In genomic region chr13:58176105-58176504, GRCm38 (mm10) we compare ENCODE assay signal across 23 mouse cellular contexts. TPM values are rescaled to one million over a fixed set of nuclear protein-coding genes. Genes with fewer than 3 reads are reported as not detected.
A peak's percentile ranks its signal among the peaks of the same experiment; 100 is the strongest.
DNase-seq lines count a peak whose midpoint lies in the region; ATAC-seq and TF ChIP-seq lines count a peak whose summit lies in the region.
"Had no signal": no experiment of that assay in that cellular context is flagged by ENCODE, and none has a peak within 500 bp of the region (broad histone marks: within the 10 kb centered on the region; RNA-seq: fewer than 3 reads in every experiment).

No protein-coding gene starts in this region.

- TF ChIP-seq POLR2A in kidney, adult 2 months (IDR thresholded peaks at IDR 0.05; ENCODE audit: low read depth, low read length): no peak
- no peak for TF ChIP-seq POLR2A in small intestine, adult 2 months (IDR thresholded peaks at IDR 0.05; ENCODE audit: low read depth, low read length)

- intact Hi-C loops in heart, postnatal 25 days (cut with DNase I): no loop called here

- H3K9ac ChIP-seq in midbrain, embryonic 11.5 days (ENCODE audit: low read length): no peak overlapping the region
- H3K9ac ChIP-seq: forebrain, postnatal 0 days; hindbrain, embryonic 13.5 days had no signal

- no peak overlapping the region for H3K4me2 ChIP-seq in midbrain, embryonic 11.5 days
- H3K4me2 ChIP-seq: heart, embryonic 11.5 days; hindbrain, embryonic 13.5 days had no signal

- H3K4me3 ChIP-seq in kidney, adult 2 months (ENCODE audit: insufficient read depth, low read depth, low read length): no peak overlapping the region
- no peak overlapping the region for H3K4me3 ChIP-seq in midbrain, embryonic 11.5 days (ENCODE audit: low read depth, low read length)
- no peak overlapping the region for H3K4me3 ChIP-seq in midbrain, embryonic 10.5 days
- no peak overlapping the region for H3K4me3 ChIP-seq in small intestine, adult 2 months (ENCODE audit: low read depth, low read length)
- H3K4me3 ChIP-seq: forebrain, embryonic 10.5 days; gastrocnemius, adult 2 months; hindbrain, embryonic 10.5 days; hindbrain, embryonic 13.5 days had no signal

- ATAC-seq in midbrain, embryonic 11.5 days (ENCODE audit: low FRiP score): no peak
- ATAC-seq: forebrain, embryonic 14.5 days; forebrain, postnatal 0 days had no signal

- no peaks in the 10 kb centered on the region for H3K9me3 ChIP-seq in midbrain, embryonic 11.5 days (ENCODE audit: control insufficient read depth, low read length)
- H3K9me3 ChIP-seq in midbrain, embryonic 10.5 days (replicated peaks): no peaks in the 10 kb centered on the region
- H3K9me3 ChIP-seq: forebrain, embryonic 10.5 days; hindbrain, embryonic 10.5 days; hindbrain, embryonic 13.5 days had no signal

- TF ChIP-seq CTCF in kidney, adult 2 months (conservative IDR thresholded peaks at IDR 0.05; ENCODE audit: insufficient read depth, insufficient read length, low read depth, low read length): no peak
- TF ChIP-seq CTCF in small intestine, adult 2 months (IDR thresholded peaks at IDR 0.05; ENCODE audit: extremely low read depth, insufficient read length, insufficient replicate concordance, low read depth, low read length): no peak

- H3K36me3 ChIP-seq in kidney, adult 2 months (ENCODE audit: control insufficient read depth, insufficient read depth, low read length): peaks cover 3% of the 10 kb centered on the region
- H3K36me3 ChIP-seq in midbrain, embryonic 11.5 days (ENCODE audit: control insufficient read depth, insufficient read depth, low read length): peaks cover 5% of the 10 kb centered on the region; the same call in 1 of the 2 replicates
- peaks cover 89% of the 10 kb centered on the region for H3K36me3 ChIP-seq in midbrain, embryonic 10.5 days
- H3K36me3 ChIP-seq in small intestine, adult 2 months (ENCODE audit: control insufficient read depth, insufficient read depth, low read length): peaks cover 42% of the 10 kb centered on the region

- no peaks in the 10 kb centered on the region for H3K27me3 ChIP-seq in kidney, adult 2 months (replicated peaks; ENCODE audit: control insufficient read depth, insufficient read depth, low read length)
- no peaks in the 10 kb centered on the region for H3K27me3 ChIP-seq in midbrain, embryonic 11.5 days (ENCODE audit: control insufficient read depth, insufficient read depth, low read length)
- H3K27me3 ChIP-seq in midbrain, embryonic 10.5 days (ENCODE audit: low read depth, poor library complexity, severe bottlenecking): no peaks in the 10 kb centered on the region
- no peaks in the 10 kb centered on the region for H3K27me3 ChIP-seq in small intestine, adult 2 months (ENCODE audit: control insufficient read depth, insufficient read depth, low read length)
- H3K27me3 ChIP-seq: hindbrain, embryonic 13.5 days had no signal

- H3K27ac ChIP-seq in kidney, adult 2 months (ENCODE audit: insufficient read depth, low read depth, low read length): no peak overlapping the region
- no peak overlapping the region for H3K27ac ChIP-seq in midbrain, embryonic 11.5 days (ENCODE audit: low read depth, low read length)
- H3K27ac ChIP-seq in midbrain, embryonic 10.5 days (replicated peaks): no peak overlapping the region
- H3K27ac ChIP-seq in small intestine, adult 2 months (ENCODE audit: insufficient read depth, low read depth, low read length): 0 out of 2 replicates have a peak overlapping the region, but pooled peaks have one; percentile 32
- H3K27ac ChIP-seq: forebrain, embryonic 10.5 days; gastrocnemius, adult 2 months; hindbrain, embryonic 10.5 days; hindbrain, embryonic 13.5 days had no signal

- H3K4me1 ChIP-seq in kidney, adult 2 months (ENCODE audit: control insufficient read depth, insufficient read depth, low read length): no peaks in the 10 kb centered on the region; the same call in 1 of the 2 replicates
- no peaks in the 10 kb centered on the region for H3K4me1 ChIP-seq in midbrain, embryonic 11.5 days (ENCODE audit: control insufficient read depth, insufficient read depth, low read length)
- no peaks in the 10 kb centered on the region for H3K4me1 ChIP-seq in midbrain, embryonic 10.5 days
- H3K4me1 ChIP-seq in small intestine, adult 2 months (ENCODE audit: control insufficient read depth, insufficient read depth, insufficient read length, low read length): no peaks in the 10 kb centered on the region
- H3K4me1 ChIP-seq: forebrain, embryonic 10.5 days; hindbrain, embryonic 10.5 days; hindbrain, embryonic 13.5 days had no signal

- 65% methylated on average over 3 of the region's 3 CpGs for WGBS in kidney, adult 2 months
- 95% methylated on average over 3 of the region's 3 CpGs for WGBS in midbrain, embryonic 11.5 days
- 94% methylated on average over 3 of the region's 3 CpGs for WGBS in midbrain, embryonic 10.5 days
- WGBS in small intestine, adult 2 months: 34% methylated on average over 3 of the region's 3 CpGs

- DNase-seq in kidney, adult 2 months: peak; percentile 44
- no peak for DNase-seq in kidney, adult 11 months
- peak; percentile 31 for DNase-seq in midbrain, embryonic 11.5 days (ENCODE audit: low spot score, missing footprints)
- no peak for DNase-seq in midbrain, embryonic 10.5 days (ENCODE audit: low spot score)
- peak; percentile 29 for DNase-seq in yolk sac, embryonic 10.5 days (ENCODE audit: low spot score)
- DNase-seq in heart, postnatal 25 days (ENCODE audit: low spot score): no peak
- no peak for DNase-seq in urinary bladder, postnatal 14 days (ENCODE audit: low spot score)
- DNase-seq: adrenal gland, postnatal 10 days; adrenal gland, postnatal 36 days; cerebellum, adult 18-20 months; cerebellum, adult 9-10 months; cerebellum, postnatal 14 days; forebrain, postnatal 0 days; gastrocnemius, adult 2 months; gastrocnemius, postnatal 14 days; heart, adult 11 months; heart, postnatal 36 days had no signal

RNA-seq across cellular contexts. Expression of gene Idnk, which starts 18.7 kb away (rescaled TPM):
- 21.0 and 27.4 TPM in 2 replicates for polyA plus RNA-seq in kidney, adult 2 months (2012; rRNA removed)
- 59.1 and 63.1 TPM in 2 replicates for polyA plus RNA-seq in midbrain, embryonic 11.5 days (2014; fragmentation: Nextera tagmentation; extraction: Ambion mirVana)
- 56.1 and 62.9 TPM in 2 replicates for polyA plus RNA-seq in midbrain, embryonic 10.5 days (2016; fragmentation: Nextera tagmentation; extraction: Ambion mirVana)
- 7.9 and 18.1 TPM in 2 replicates for polyA plus RNA-seq in small intestine, adult 2 months (2012; rRNA removed)
- 10 to 100 TPM; 23.2 to 24.3 TPM for total RNA-seq in heart, postnatal 25 days (2021)

RNA-seq across cellular contexts. Expression of gene Ubqln1, which starts 39.3 kb away (rescaled TPM):
- 111 and 134 TPM in 2 replicates for polyA plus RNA-seq in kidney, adult 2 months (2012; rRNA removed)
- polyA plus RNA-seq in midbrain, embryonic 11.5 days (2014; fragmentation: Nextera tagmentation; extraction: Ambion mirVana): 150 and 155 TPM in 2 replicates
- 128 and 134 TPM in 2 replicates for polyA plus RNA-seq in midbrain, embryonic 10.5 days (2016; fragmentation: Nextera tagmentation; extraction: Ambion mirVana)
- 62.3 and 118 TPM in 2 replicates for polyA plus RNA-seq in small intestine, adult 2 months (2012; rRNA removed)
- 10 to 100 TPM; 48.2 to 50.2 TPM for total RNA-seq in heart, postnatal 25 days (2021)

RNA-seq across cellular contexts. Expression of gene Hnrnpa0, which starts 47.7 kb away (rescaled TPM):
- polyA plus RNA-seq in kidney, adult 2 months (2012; rRNA removed): 38.3 and 46.8 TPM in 2 replicates
- 60.0 and 63.3 TPM in 2 replicates for polyA plus RNA-seq in midbrain, embryonic 11.5 days (2014; fragmentation: Nextera tagmentation; extraction: Ambion mirVana)
- polyA plus RNA-seq in midbrain, embryonic 10.5 days (2016; fragmentation: Nextera tagmentation; extraction: Ambion mirVana): 48.9 and 56.6 TPM in 2 replicates
- 44.5 and 94.1 TPM in 2 replicates for polyA plus RNA-seq in small intestine, adult 2 months (2012; rRNA removed)
- total RNA-seq in heart, postnatal 25 days (2021): 10 to 100 TPM; 64.3 to 70.2 TPM

Comparison
In these comparisons a context has a peak if more than half of its experiments do, and no peak if none do; other contexts are left out.
1. DNase-seq: peak in kidney, adult 2 months (single experiment), midbrain, embryonic 11.5 days (single experiment) and yolk sac, embryonic 10.5 days (single experiment); none in kidney, adult 11 months (single experiment), midbrain, embryonic 10.5 days (single experiment), heart, postnatal 25 days (single experiment) and urinary bladder, postnatal 14 days (single experiment).